Mouse (Mus musculus) liver, postnatal 0 days (tissue): ENCODE measurements at regions not wholly inside any gene's neighbourhood (a gene's known extent, or its start where the extent isn't known, plus 50 kb on each side); places are given as distances from the start of the nearest gene placed in this dataset.

Experiments
- CTCF ChIP-seq: sonication (generic); IDR thresholded peaks from 2 replicates; pipeline ENCODE4 v1.5.1; 2016; ENCODE audit warnings: antibody characterized with exemption, low read depth
- EP300 ChIP-seq: IDR thresholded peaks from 2 replicates; pipeline ENCODE4 v1.6.1; 2016; ENCODE audit warnings: antibody characterized with exemption, low read depth, mild to moderate bottlenecking

GRCm38 (mm10) chr2:167802494-167802893, 112.9 kb upstream of the Tmem189 start:
- TF ChIP-seq CTCF = no peak
- no peak for TF ChIP-seq EP300
